Mouse (Mus musculus): ENCODE results near the gene Tma7. TPM values are rescaled to one million over a fixed set of nuclear protein-coding genes. Genes with fewer than 3 reads are reported as not detected.

Gene Tma7
- total and polyA plus RNA-seq, 3 experiments, result 255 to 529 (median 336) TPM

- H3K9me3 ChIP-seq (replicated peaks; ENCODE audit: low read length), result no peaks in the 10 kb centered on the region
- dilution Hi-C loops (cut with MboI; ENCODE audit: extremely low pct_ligation_motif_present, extremely low pct_unique_long_range_greater_than_20kb, low sequenced_read_pairs), result no loop called here
- H3K4me3 ChIP-seq (replicated peaks in 1 of 3; ENCODE audit: low read depth in 2 of 3, low read length in 2 of 3, poor library complexity in 1 of 3), result no peak overlapping the region
- DNase-seq (ENCODE audit: extremely low read depth), result no peak
- H3K4me1 ChIP-seq (ENCODE audit: control insufficient read depth in 1 of 2, insufficient read depth in 2 of 2), result peaks cover 5 to 8% of the 10 kb centered on the region in 2 experiments; a peak in 3 of 4 replicates
- in situ Hi-C loops (cut with MboI; ENCODE audit: low pct_ligation_motif_present, low pct_unique_long_range_greater_than_20kb, low sequenced_read_pairs), result no loop called here
- H3K79me2 ChIP-seq (replicated peaks; ENCODE audit: control insufficient read depth, extremely low read depth, insufficient read depth, poor library complexity, severe bottlenecking), result no peaks in the 10 kb centered on the region
- H3K36me3 ChIP-seq (replicated peaks in 1 of 2; ENCODE audit: control insufficient read depth in 1 of 2, insufficient read depth in 1 of 2, low read length in 1 of 2), result no peaks in the 10 kb centered on the region
- no peak overlapping the region for H3K9ac ChIP-seq (ENCODE audit: insufficient read depth, low read depth)
- H3K27ac ChIP-seq (ENCODE audit: insufficient read depth, low read depth), result no peak overlapping the region
- TF ChIP-seq MAFK (IDR thresholded peaks at IDR 0.05; ENCODE audit: insufficient replicate concordance, low read length) (no peak), ELF1 (IDR thresholded peaks at IDR 0.05; ENCODE audit: low read depth, low read length) (no peak), TBP (conservative IDR thresholded peaks at IDR 0.05; ENCODE audit: low read depth, low read length) (no peak), SIN3A (IDR thresholded peaks at IDR 0.05; ENCODE audit: low read length) (no peak), E2F4 (IDR thresholded peaks at IDR 0.05; ENCODE audit: insufficient replicate concordance, low read depth, low read length) (no peak), IRF4 (IDR thresholded peaks at IDR 0.05; ENCODE audit: low read depth, low read length) (no peak), PAX5 (IDR thresholded peaks at IDR 0.05; ENCODE audit: low read length) (no peak), ZC3H11A (IDR thresholded peaks at IDR 0.05; ENCODE audit: low read depth, low read length) (no peak), BHLHE40 (IDR thresholded peaks at IDR 0.05; ENCODE audit: low read depth, low read length) (no peak), JUN (IDR thresholded peaks at IDR 0.05; ENCODE audit: insufficient read depth, low read depth, low read length) (no peak), POLR2A (IDR thresholded peaks at IDR 0.05; ENCODE audit: low read depth, low read length) (no peak), SMC3 (IDR thresholded peaks at IDR 0.05; ENCODE audit: low read depth, low read length) (no peak), EP300 (IDR thresholded peaks at IDR 0.05; ENCODE audit: low read length) (no peak), ZMIZ1 (IDR thresholded peaks at IDR 0.05; ENCODE audit: low read depth, low read length) (no peak), NRF1 (IDR thresholded peaks at IDR 0.05; ENCODE audit: low read depth, low read length) (no peak)
- peaks cover 82% of the 10 kb centered on the region for H3K27me3 ChIP-seq (replicated peaks)
- H3K4me2 ChIP-seq (ENCODE audit: insufficient read depth, low read depth, poor library complexity, severe bottlenecking), result no peak overlapping the region
Measured at GRCm38 (mm10) chr9:109113331-109113730, 30.9 kb upstream of the Tma7 start.

DNA sequence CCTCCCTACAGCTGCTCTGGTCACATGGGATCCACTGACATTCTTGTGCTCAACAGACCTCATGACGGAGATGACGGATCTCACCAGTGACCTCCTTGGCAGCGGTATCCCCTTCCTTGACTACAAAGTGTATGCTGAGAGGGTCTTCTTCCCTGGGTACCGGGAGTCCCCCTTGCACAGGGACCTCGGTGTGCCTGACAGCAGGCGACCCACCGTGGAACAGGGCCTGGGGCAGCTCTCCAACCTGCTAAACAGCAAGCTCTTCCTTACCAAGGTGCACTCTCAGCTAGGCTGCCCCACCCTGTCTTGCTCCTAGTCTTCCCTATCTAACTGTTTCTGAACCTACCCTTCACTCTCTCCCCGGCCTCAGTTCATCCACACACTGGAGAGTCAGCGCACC, 29.2 kb upstream of the Tma7 start:
- dilution Hi-C loops (cut with MboI; ENCODE audit: extremely low pct_ligation_motif_present, extremely low pct_unique_long_range_greater_than_20kb, low sequenced_read_pairs), result no loop called here
- no peak overlapping the region for H3K27ac ChIP-seq (ENCODE audit: insufficient read depth, low read depth)
- no peak overlapping the region for H3K4me2 ChIP-seq (ENCODE audit: insufficient read depth, low read depth, poor library complexity, severe bottlenecking)
- H3K4me1 ChIP-seq (ENCODE audit: control insufficient read depth in 1 of 2, insufficient read depth in 2 of 2), result no peaks in the 10 kb centered on the region
- no peak for DNase-seq (ENCODE audit: extremely low read depth)
- H3K79me2 ChIP-seq (replicated peaks; ENCODE audit: control insufficient read depth, extremely low read depth, insufficient read depth, poor library complexity, severe bottlenecking), result no peaks in the 10 kb centered on the region
- H3K36me3 ChIP-seq (replicated peaks in 1 of 2; ENCODE audit: control insufficient read depth in 1 of 2, insufficient read depth in 1 of 2, low read length in 1 of 2), result no peaks in the 10 kb centered on the region
- H3K9me3 ChIP-seq (replicated peaks; ENCODE audit: low read length), result no peaks in the 10 kb centered on the region
- in situ Hi-C loops (cut with MboI; ENCODE audit: low pct_ligation_motif_present, low pct_unique_long_range_greater_than_20kb, low sequenced_read_pairs), result no loop called here
- no peak for TF ChIP-seq KAT2A (IDR thresholded peaks at IDR 0.05; ENCODE audit: insufficient replicate concordance, low read length)
- peaks cover 90% of the 10 kb centered on the region for H3K27me3 ChIP-seq (replicated peaks)
- no peak overlapping the region for H3K9ac ChIP-seq (ENCODE audit: insufficient read depth, low read depth)
- H3K4me3 ChIP-seq (replicated peaks in 1 of 3; ENCODE audit: low read depth in 2 of 3, low read length in 2 of 3, poor library complexity in 1 of 3), result no peak overlapping the region

Measured in CH12.LX (cell line).